Comparison of ENCODE assay signal across 9 mouse cellular contexts in the genomic region with DNA sequence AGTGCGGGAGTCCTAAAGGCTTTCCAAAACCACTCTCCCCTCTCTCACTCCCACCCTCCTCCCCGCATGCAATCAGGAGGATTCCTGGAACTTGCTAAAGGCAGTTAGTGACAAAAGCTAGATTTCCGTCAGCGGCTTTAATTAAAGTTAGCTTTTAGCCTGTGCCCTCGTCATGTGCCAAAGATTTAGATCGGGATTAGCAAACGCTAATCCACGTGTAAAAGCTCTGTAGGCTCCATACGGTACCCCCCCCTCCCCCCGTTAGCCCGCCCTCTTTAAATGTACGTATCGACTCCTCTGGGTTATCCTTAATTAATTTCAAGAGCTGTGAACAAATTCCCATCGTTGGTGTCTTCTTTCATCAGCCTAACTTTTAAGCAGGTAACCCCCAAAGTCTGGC. TPM values are rescaled to one million over a fixed set of nuclear protein-coding genes. Genes with fewer than 3 reads are reported as not detected.
DNase-seq lines count a peak whose midpoint lies in the region; ATAC-seq and TF ChIP-seq lines count a peak whose summit lies in the region.
"Had no signal": no experiment of that assay in that cellular context is flagged by ENCODE, and none has a peak within 500 bp of the region (broad histone marks: within the 10 kb centered on the region; RNA-seq: fewer than 3 reads in every experiment).

No protein-coding gene starts in this region.

- DNase-seq in lung, embryonic 14.5 days, result peak; percentile 25
- no peak for DNase-seq in lung, postnatal 36 days
- peak; percentile 37 for DNase-seq in forebrain, embryonic 14.5 days (ENCODE audit: low spot score)
- peak; percentile 80 for DNase-seq in retina, postnatal 1 day
- no peak for DNase-seq in kidney, postnatal 10 days
- no peak for DNase-seq in spleen, adult 12 weeks (ENCODE audit: low spot score)
- no peak for DNase-seq in lung, postnatal 25 days (ENCODE audit: low spot score)

- H3K27ac ChIP-seq in lung, embryonic 14.5 days (ENCODE audit: low read depth), result no peak overlapping the region
- H3K27ac ChIP-seq in forebrain, embryonic 14.5 days (ENCODE audit: low read depth, low read length), result no peak overlapping the region
- H3K27ac ChIP-seq in limb, embryonic 12.5 days, result no peak overlapping the region

- peak overlapping the region; percentile 73 for H3K4me3 ChIP-seq in lung, embryonic 14.5 days (ENCODE audit: low read depth, low read length)
- peak overlapping the region; percentile 72 for H3K4me3 ChIP-seq in forebrain, embryonic 14.5 days (ENCODE audit: low read depth, low read length)
- peak overlapping the region; percentile 82 for H3K4me3 ChIP-seq in limb, embryonic 12.5 days (replicated peaks)

- no peaks in the 10 kb centered on the region for H3K4me1 ChIP-seq in lung, embryonic 14.5 days (ENCODE audit: insufficient read depth)
- peaks cover 7% of the 10 kb centered on the region for H3K4me1 ChIP-seq in forebrain, embryonic 14.5 days (ENCODE audit: control insufficient read depth, insufficient read depth, low read length)
- H3K4me1 ChIP-seq in limb, embryonic 12.5 days (replicated peaks), result peaks cover 32% of the 10 kb centered on the region

- no peak overlapping the region for H3K9ac ChIP-seq in lung, embryonic 14.5 days
- H3K9ac ChIP-seq in forebrain, embryonic 14.5 days (ENCODE audit: low read length), result no peak overlapping the region
- 0 out of 2 replicates have a peak overlapping the region, but pooled peaks have one; percentile 88 for H3K9ac ChIP-seq in limb, embryonic 12.5 days (replicated peaks)

- no peaks in the 10 kb centered on the region for H3K9me3 ChIP-seq in lung, embryonic 14.5 days (ENCODE audit: low read depth, low read length)
- H3K9me3 ChIP-seq in forebrain, embryonic 14.5 days (replicated peaks; ENCODE audit: control insufficient read depth, low read length), result no peaks in the 10 kb centered on the region
- H3K9me3 ChIP-seq in limb, embryonic 12.5 days, result no peaks in the 10 kb centered on the region

- H3K4me2 ChIP-seq in lung, embryonic 14.5 days, result peak overlapping the region; percentile 97
- H3K4me2 ChIP-seq in forebrain, embryonic 14.5 days (ENCODE audit: low read length), result peak overlapping the region; percentile 100
- H3K4me2 ChIP-seq in limb, embryonic 12.5 days, result peak overlapping the region; percentile 100

- no peaks in the 10 kb centered on the region for H3K27me3 ChIP-seq in lung, embryonic 14.5 days (ENCODE audit: insufficient read depth, low read length)
- peaks cover 9% of the 10 kb centered on the region; the same call in 1 of the 2 replicates for H3K27me3 ChIP-seq in forebrain, embryonic 14.5 days (replicated peaks; ENCODE audit: control insufficient read depth, insufficient read depth, low read length)
- H3K27me3 ChIP-seq in limb, embryonic 12.5 days, result peaks cover 21% of the 10 kb centered on the region
- H3K27me3 ChIP-seq: Patski had no signal

- WGBS in lung, embryonic 14.5 days, result 10% methylated on average over 14 of the region's 14 CpGs
- 1% methylated on average over 14 of the region's 14 CpGs for WGBS in forebrain, embryonic 14.5 days
- WGBS in limb, embryonic 12.5 days, result 3% methylated on average over 14 of the region's 14 CpGs

- no peaks in the 10 kb centered on the region for H3K36me3 ChIP-seq in lung, embryonic 14.5 days (ENCODE audit: insufficient read depth)
- H3K36me3 ChIP-seq in forebrain, embryonic 14.5 days (ENCODE audit: control insufficient read depth, insufficient read depth, low read length), result no peaks in the 10 kb centered on the region
- H3K36me3 ChIP-seq in limb, embryonic 12.5 days, result no peaks in the 10 kb centered on the region

- TF ChIP-seq CTCF in lung, embryonic 14.5 days (IDR thresholded peaks at IDR 0.05; ENCODE audit: low read depth), result no peak

- no peak for ATAC-seq in lung, embryonic 14.5 days (ENCODE audit: insufficient read depth)
- ATAC-seq in forebrain, embryonic 14.5 days, result no peak
- ATAC-seq in limb, embryonic 12.5 days (ENCODE audit: insufficient number of reproducible peaks, insufficient read depth, low FRiP score, low TSS enrichment, low read depth), result no peak

RNA-seq across cellular contexts. Expression of gene Prtg, which starts 0.5 kb away (rescaled TPM):
- 1.3 TPM in 2 replicates for polyA plus RNA-seq in lung, embryonic 14.5 days (2014; fragmentation: Nextera tagmentation; extraction: Ambion mirVana)
- polyA plus RNA-seq in forebrain, embryonic 14.5 days (2014; fragmentation: Nextera tagmentation; extraction: Ambion mirVana), result 0.36 TPM in 2 replicates
- polyA plus RNA-seq in limb, embryonic 12.5 days (2016; fragmentation: Nextera tagmentation; extraction: Ambion mirVana), result 0.91 and 0.95 TPM in 2 replicates

Comparison
In these comparisons a context has a peak if more than half of its experiments do, and no peak if none do; other contexts are left out.
1. DNase-seq: peak in lung, embryonic 14.5 days (single experiment), forebrain, embryonic 14.5 days (single experiment) and retina, postnatal 1 day (single experiment); none in lung, postnatal 36 days (single experiment), kidney, postnatal 10 days (single experiment), spleen, adult 12 weeks (single experiment) and lung, postnatal 25 days (single experiment).
2. Peak in every context shown above with its lines, with median percentiles within 50 percentile points of each other: H3K4me2 ChIP-seq and H3K4me3 ChIP-seq.